Mouse (Mus musculus): ENCODE results near the gene Ercc6l2. TPM values are rescaled to one million over a fixed set of nuclear protein-coding genes. Genes with fewer than 3 reads are reported as not detected.
A peak's percentile ranks its signal among the peaks of the same experiment; 100 is the strongest.

The Ercc6l2 gene
- total RNA-seq, 2 experiments from 2014 or later, result 18.6 to 20.7 TPM

DNA sequence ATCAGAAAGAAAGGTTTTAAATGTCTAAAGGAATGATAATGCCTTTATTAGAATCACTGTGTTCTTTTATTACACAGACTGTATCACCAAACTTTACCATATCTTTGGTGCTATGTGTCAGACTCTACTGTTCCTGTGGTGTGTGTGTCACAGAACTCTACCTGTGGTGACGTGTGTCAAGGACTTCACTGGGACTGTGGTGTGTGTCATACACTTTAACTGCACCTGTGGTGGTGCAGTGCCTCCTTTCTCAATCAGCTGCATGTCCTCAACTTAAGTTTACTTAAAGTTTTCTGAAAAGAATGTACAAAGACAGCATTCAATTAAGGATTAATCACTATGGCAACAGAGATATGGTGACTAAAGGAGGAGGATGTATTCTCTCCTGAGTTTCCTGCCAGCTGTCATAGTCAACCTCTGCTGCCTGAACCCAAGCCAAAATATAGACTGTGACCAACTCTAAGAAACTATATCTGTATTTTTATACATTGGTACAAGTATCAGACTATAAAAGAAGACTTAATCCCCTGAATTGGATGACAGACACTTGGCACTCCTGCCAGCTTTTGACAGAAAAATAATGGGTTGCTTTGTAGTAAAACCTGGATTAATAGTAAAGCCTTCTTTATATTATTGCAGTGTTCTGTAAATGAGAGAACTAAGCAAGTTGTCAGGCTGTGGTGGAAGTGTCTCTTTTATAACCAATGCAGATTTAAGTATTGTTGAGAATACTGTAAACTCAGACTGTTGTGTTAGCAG is 64.2 kb downstream of the Ercc6l2 start:
- intact Hi-C loops (cut with DNase I), result no loop called here
- DNase-seq, result no peak

DNA sequence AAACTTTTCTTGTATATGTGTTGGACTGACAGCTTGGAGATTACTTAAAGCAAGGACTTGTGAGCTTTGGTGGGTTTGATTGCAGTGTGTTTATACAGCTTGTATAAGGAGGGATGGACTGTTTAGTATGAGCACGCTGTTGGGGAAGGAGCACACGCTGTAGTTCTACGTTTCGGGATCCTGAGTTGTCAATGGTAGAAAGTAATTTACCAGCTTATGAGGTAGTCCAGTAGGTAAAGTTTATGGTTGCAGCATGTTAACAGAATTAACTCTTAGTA is 64.8 kb downstream of the Ercc6l2 start:
- no peak for DNase-seq
- intact Hi-C loops (cut with DNase I), result no loop called here

DNA sequence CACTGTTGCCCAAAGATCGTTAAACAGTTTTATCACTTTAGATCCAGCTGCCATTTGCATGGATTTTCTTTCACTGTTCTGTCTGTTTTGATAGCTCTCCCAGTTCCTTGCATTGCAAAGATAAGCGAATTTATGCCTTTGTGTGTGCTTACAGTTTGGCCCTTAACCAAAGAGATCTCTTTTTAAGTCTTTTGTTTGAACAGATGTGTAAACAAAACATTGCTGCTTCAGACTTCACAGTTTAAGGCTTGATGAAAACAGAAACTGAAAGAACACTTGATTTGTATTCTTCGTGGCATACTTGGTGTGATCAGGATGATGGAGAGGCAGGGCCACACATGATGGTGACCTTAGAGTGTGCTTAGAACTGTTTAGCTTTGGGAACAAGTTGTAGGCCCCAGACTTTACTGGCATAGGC is 70.5 kb downstream of the Ercc6l2 start:
- intact Hi-C loops (cut with DNase I), result no loop called here
- no peak for DNase-seq

DNA sequence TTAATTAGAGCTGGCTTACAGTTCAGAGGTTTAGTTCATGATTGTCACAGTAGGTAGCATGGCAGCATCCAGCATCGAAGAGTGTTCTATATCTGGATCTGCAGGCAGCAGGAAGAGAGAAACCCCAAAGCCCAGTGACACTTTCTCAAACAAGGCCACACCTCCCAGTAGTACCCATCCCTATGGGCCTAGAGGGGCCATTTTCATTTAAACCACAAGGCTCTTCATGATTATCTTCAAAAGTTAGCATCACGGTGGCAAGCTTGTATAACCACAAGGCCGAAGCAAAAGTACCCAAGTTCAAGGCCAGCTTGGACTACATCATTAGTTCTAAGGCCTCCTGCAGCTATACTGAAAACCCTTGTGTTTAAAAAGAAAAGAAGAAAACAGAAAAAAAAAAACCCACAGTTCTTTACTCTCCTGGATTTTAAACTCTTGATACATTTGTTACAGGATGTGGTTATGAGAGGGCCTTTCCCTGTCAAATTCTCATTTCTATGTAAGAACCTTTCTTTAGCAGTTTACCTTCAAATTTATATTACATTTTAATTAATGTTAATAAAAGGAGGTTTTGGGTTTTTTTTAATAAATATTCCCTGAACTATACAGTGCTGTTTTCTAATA is 71.5 kb downstream of the Ercc6l2 start:
- no peak for DNase-seq
- intact Hi-C loops (cut with DNase I), result no loop called here

DNA sequence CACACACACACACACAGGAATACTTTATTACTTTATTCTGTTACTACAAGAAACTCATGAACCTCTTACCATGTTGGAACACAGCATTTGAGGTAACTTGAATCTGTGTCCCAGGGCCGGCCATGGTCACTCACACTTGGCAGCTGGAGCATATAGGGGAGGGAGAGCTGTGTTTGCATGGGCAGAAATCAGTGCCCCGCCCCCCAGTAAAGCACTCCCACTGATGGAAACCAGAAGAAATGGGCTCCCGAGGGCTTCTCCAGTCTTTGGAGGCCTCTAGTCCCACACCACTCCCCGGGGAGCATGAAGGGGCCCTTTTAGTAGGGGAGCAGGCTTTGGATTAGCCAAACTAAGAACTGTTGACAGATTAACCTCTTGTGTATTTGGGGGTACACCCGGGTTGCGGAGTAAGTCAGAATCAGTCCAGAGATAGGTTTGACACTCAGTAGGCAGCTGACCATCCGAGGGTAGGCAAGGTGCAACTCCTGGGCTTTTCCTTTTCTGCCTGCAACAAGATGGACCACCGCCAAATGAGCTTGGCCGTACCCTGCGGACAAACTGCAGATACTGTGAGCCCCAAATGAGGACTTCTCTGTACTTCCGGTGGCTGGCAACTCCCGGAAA is 85.8 kb downstream of the Ercc6l2 start:
- DNase-seq, result peak; percentile 30
- intact Hi-C loops (cut with DNase I), result no loop called here

DNA sequence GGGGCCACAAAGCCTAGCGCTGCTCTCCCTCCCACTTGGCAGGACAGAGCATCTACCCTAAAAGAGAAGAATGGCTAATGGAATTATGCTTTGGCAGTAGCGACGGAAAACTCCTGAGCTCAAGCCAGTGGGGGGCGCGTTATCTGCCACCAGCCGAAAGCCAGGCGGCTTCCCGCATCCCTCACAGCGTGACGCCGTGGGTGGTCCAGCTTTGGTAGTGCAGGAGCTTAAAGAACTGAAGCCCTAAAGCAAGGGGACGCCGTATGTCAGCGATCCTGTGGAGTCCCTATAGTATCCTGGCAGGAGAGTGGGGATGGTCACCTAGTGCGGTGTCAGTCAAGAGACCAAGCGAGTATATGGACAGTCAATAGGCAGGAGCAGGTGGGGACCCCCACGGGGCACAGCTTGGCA is 86.3 kb downstream of the Ercc6l2 start:
- DNase-seq, result peak; percentile 79
- intact Hi-C loops (cut with DNase I), result no loop called here

DNA sequence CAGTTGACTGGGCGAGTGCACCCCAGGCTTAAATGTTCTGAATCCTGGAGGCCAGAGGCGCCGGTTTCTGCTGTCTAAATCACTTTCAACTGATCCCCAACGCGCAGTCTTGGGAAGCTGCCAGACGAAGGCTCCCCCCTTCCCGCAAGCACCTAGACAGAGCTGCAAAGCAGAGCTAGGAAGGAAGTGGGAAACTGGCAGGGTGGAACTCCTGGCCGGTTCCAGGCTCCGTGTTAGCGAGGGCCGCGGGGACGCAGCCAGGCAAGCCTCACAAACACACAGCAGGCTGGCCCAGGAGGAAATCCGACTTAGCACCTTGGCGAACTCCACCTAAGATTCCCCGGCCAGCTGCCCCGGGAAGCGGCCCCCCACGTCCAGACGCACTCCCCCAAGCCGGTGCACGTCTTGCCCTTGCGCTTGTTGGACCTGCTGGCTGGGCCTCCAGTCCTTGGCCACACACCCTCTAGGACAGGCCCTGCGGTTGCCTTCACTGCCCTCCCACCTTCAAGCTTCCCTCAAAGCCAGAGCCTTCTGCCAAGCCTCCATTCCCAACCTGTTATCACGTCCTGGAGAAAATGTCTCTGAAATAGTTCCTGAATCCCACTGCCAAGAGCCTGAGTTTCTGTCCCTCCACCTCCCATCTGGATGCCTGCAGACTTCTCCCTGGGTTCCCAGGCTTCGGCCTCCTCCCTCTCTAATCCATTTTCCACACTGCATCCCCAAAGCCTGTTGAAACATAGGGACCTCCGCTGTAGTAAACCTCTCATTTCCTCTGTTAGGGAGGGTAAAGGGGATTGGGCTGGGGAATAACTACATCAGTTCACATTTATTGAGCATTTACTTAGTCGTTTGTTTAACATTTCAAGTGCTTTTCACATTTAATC is 86.9 kb downstream of the Ercc6l2 start:
- peak; percentile 72 for DNase-seq
- intact Hi-C loops (cut with DNase I), result no loop called here

DNA sequence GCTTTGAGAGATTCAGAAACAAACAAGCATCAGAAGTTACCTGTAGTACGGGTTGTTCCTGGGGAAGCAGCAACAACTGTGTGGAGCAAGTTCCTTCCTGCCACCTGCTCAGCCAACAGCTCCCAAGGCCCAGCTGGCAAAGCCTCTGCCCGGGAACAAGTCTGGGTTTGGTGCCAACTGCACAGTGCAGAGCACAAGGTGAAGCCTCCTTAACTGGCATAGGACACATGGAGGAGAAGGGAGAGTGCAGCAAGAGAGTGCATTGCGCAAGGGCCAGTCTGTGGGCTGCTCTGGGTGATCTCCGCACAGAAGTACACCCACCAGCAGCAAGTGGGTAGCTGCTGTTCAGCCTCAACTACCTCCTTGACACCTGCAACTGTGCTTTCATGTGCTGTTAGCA is 91.5 kb downstream of the Ercc6l2 start:
- DNase-seq, result peak; percentile 45
- intact Hi-C loops (cut with DNase I), result no loop called here

DNA sequence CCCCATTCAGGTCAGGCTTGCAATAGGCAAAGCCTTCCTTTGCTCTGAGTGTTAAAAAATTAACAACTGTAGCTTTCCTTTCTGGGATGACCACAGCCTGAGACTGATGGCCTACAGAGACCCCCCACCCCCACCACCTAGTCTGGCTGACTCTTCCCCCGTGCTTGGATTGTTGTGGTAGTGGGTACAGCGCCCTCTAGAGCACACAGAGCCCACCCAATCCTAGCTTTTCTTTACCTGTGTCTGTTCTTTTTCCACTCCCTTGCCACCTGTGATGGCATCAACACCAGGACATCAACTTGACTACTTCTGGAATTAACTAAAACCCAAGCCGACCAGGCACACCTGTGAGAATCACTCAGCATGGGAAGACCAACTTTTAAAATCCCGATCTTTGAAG is 92.4 kb downstream of the Ercc6l2 start:
- no peak for DNase-seq
- intact Hi-C loops (cut with DNase I), result no loop called here

DNA sequence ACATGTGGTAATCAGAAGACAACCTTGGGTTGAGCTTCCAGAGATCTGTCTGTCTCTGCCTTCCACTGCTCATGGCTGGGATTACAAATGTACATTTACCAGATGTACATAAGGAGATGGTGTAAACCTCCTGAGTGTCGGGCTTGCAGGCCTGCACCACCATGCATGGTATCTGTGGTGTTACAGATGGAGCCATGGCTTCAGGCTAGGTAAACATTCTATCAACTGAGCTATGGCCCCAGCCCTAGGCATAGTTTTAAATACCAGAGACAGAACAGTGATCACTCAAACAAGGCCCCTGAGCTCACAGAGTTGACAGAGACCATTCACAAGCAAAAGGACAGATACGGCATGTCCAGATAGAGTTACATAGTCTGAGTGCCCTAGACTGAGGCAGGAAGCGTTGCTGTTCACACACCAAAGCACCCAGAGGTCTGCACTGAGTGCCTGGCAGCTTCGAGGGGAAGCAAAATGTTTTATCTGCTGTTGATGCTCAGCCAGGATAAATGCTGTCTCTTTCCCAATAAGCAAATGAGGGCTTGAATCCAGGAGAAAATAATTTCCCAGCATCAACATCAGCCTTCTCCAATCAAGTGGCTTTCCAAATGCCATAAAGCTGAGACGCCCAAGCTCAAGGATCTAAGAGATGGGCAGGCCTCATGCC is 95.2 kb downstream of the Ercc6l2 start:
- intact Hi-C loops (cut with DNase I), result loop anchor here (10.0 kb wide), 1 partner anchor 345 kb away; no protein-coding TSS in a partner anchor

DNA sequence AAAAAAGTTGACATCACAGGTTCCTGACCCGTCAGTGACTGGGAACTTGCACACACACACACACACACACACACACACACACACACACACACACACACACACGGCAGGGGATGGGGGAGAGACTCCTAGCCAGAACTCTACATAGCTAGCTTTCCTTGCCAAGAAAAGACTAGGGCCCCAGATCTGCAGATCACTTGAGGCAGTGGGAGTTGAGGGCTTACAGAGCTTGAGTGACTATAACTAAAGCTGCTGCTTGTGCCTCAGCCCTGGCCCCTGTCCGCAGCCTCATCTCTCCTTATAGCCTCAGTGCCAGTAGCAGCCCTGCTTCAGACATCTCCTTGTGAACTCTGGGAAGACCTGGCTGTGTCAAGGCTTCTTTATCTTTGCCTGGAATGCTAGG is 96.6 kb downstream of the Ercc6l2 start:
- DNase-seq, result no peak
- intact Hi-C loops (cut with DNase I), result loop anchor here (10.0 kb wide), 1 partner anchor 347 kb away; no protein-coding TSS in a partner anchor

More for the DNA sequence above, 95.2 kb downstream of the Ercc6l2 start:
- DNase-seq, result no peak

DNA sequence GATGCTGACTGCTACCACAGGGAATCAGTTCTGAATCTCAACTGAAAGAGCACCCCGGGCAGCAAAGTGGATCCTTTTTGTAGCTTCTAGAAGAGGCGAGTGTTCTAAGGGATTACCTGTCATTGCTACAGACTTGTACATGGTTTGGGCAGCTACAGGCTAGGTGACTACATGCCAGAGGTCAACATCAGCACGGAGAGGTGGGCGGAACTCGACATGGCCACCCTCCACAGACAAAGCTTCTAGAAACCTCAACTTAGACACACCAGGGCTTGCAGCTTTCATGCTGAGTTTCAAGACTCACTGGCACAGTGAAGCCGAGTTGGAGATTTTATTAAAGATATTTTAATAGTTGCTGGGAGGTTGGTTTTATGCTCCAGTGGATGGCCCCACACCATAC is 98.1 kb downstream of the Ercc6l2 start:
- intact Hi-C loops (cut with DNase I), result loop anchor here (10.0 kb wide), 1 partner anchor 348 kb away; no protein-coding TSS in a partner anchor
- DNase-seq, result no peak

DNA sequence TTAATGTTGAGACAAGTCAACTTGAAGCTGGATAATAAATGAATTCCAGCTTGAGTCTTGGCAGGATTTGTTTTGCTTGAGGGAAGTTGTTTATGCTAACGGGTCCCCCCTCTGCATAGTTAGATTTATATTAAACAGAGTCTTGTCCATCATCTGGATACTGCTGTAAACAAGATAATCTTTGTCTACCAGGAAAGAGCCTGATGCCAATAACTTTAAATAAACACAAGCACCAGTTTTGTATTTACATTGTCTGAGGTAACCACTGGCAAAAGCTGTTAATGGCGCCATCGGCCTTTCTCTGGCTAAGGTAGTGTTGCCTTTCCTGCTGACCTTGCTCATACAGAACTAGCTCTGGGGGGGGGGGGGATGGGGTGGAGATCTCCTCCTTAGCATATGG is 100.1 kb downstream of the Ercc6l2 start:
- intact Hi-C loops (cut with DNase I), result loop anchor here (10.0 kb wide), 1 partner anchor 350 kb away; no protein-coding TSS in a partner anchor

DNA sequence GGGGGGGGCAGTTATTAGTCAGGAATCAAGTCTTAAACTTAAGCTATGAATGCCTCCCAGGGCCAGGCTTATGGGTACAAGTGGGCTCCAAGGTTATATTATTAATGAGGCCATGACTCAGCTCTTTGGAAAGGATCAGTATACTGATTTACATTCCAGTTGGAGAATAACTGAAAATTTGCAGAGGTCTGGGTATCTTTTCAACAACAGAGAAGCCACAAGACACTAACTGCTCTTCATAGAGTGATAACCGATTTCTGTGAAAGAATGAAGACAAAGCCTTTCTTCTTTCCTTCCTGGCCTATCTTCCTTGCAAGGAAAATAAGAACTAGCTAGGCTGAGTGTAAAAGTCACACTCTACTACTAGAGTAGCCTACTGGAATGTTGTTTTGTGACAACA is 100.6 kb downstream of the Ercc6l2 start:
- no peak for DNase-seq
- intact Hi-C loops (cut with DNase I), result loop anchor here (10.0 kb wide), 1 partner anchor 351 kb away; no protein-coding TSS in a partner anchor

More for the DNA sequence above, 100.1 kb downstream of the Ercc6l2 start:
- no peak for DNase-seq

DNA sequence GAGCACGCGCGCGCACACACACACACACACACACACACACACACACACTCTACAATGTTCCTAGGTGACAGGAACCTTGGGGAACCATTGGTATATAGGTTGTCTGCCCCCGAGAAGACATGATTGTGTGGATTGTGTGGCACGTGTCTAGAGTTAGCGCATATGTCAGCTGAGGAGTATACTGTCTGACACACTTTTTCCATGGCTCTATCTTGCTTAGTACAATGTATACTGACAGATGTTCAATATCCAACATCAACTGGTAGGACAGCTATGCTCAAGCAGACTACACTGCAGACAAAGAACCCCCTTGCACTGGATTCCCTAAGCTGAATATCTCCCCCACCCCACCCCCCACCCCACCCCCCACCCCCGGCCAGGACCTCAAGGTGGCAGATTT is 101.5 kb downstream of the Ercc6l2 start:
- no peak for DNase-seq
- intact Hi-C loops (cut with DNase I), result loop anchor here (10.0 kb wide), 1 partner anchor 352 kb away; no protein-coding TSS in a partner anchor

DNA sequence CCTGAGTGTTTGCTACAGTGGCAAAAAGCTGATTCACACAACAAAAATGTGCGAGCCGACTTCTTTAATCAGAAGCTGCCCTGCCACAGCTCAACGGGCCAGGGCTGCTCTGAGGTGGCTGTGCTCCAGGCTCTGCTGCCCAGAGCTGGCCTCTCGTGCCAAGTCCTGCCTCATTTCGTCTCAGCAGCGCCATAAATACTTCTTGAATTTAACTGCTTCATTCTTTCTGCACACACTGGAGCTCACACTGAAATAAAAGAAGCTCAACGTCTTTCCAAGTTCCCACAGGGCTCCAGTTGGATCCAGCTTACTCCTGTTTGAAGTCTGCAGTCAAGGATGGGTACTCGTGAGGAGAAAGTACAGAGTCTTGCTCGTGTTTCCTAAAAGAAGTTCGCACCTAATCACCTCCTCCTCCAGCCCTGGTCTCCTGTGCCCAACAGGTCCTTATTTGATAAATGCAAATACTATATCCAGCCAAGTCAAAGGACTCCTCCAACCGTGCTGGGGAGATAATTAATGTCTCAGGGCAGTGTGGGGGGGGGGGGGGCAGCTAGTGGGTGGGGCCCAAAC is 102.2 kb downstream of the Ercc6l2 start:
- peak; percentile 85 for DNase-seq
- intact Hi-C loops (cut with DNase I), result loop anchor here (10.0 kb wide), 1 partner anchor 352 kb away; no protein-coding TSS in a partner anchor

DNA sequence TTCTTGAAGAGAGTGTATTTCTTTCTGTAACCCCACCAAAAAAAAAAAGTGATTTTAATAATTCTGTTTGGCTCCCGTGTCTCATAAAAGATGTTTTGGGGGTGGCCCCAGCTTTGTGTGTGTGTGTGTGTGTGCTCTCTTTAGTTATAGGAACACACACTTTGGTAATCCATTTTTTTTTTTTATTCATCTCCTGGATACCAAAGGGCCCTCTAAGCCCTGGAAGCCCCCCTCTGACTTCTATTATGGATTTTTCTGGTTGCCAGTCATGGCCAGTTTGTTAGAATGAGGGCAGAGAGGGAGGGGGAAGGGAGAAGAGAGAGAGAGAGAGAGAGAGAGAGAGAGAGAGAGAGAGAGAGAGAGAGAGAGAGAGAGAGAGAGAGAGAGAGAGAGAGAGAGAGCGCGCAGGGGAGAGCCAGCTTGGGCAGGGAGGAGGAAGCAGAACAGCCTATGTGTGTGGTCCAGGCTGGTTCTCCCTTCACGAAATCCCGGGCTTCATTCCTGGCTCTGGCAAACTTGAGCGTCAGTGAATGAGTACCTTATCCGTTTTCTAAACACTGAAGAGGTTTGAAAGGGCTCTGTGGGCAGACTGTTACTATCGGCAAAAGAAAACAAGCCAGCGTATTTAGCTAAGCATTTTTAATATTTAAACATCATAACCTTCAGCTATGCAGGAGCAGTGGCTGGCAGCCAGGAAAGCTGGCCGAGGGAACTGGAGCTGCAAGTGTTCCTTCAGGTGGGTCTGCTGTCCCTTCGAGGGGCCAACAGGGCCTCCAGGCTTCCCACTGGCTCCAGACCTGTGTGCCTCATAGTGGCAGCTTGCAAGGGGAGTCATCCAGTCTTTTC is 103.0 kb downstream of the Ercc6l2 start:
- intact Hi-C loops (cut with DNase I), result loop anchor here (10.0 kb wide), 1 partner anchor 353 kb away; no protein-coding TSS in a partner anchor
- DNase-seq, result peak; percentile 69

DNA sequence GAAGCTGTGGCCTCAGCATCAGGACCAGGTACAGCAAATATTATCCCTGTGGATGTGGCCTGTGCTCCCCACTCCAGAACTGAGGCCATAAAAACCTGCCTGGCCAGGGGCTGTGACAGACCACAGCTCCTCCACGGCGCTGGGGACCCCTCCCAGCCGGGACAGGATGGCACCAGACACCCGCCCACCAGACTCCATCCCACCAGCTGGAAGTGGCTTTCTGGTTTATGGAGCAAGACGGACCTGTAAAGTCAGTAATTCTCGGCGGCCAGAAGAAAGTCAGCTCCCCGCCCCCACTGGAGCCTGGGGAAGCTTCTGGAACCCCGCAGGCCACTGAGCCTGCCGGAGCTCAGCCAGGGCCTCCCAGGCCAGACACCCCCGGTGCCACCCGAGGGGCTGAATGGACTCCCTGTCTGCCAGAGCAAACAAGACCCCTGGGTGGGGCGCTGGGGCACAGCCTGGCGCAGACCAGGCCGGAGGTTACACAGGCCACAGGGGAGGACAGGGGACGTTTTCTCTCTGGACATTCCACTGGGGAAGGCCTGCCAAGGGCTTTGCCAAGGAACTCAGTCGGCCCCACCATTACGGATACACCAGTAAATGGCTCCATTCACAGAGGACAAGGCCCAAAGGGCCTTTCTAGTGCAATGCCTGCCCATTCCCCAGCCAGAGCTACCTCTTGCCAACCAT is 103.8 kb downstream of the Ercc6l2 start:
- peak; percentile 71 for DNase-seq
- intact Hi-C loops (cut with DNase I), result loop anchor here (10.0 kb wide), 1 partner anchor 354 kb away; no protein-coding TSS in a partner anchor

Data from left cerebral cortex, postnatal 4 days (tissue).